Mouse (Mus musculus) monocyte, adult 5-6 weeks (primary cell): Measurements from ENCODE around the gene Dnah17. TPM values are rescaled to one million over a fixed set of nuclear protein-coding genes. Genes with fewer than 3 reads are reported as not detected.
A peak's percentile ranks its signal among the peaks of the same experiment; 100 is the strongest.

Source experiments
- ATAC-seq: fragments of 153-309, 156-312 bp; replicated peaks from 2 replicates; pipeline ENCODE4 v1.8.0; 2017; ENCODE audit warnings: mild to moderate bottlenecking; ENCODE audit not compliant: low TSS enrichment, insufficient number of reproducible peaks, severe bottlenecking, poor library complexity, low FRiP score
- total RNA-seq: library from RNA; stranded (forward); fragments of 200-1000, 200-491, 200-594 nt; gene quantifications from 3 replicates; pipeline ENCODE4 v1.2.3, GENCODE M21; 2017

The Dnah17 gene
- total RNA-seq = 0.19 to 2.2 TPM in 2 of 3 replicates, not detected in the other

DNA sequence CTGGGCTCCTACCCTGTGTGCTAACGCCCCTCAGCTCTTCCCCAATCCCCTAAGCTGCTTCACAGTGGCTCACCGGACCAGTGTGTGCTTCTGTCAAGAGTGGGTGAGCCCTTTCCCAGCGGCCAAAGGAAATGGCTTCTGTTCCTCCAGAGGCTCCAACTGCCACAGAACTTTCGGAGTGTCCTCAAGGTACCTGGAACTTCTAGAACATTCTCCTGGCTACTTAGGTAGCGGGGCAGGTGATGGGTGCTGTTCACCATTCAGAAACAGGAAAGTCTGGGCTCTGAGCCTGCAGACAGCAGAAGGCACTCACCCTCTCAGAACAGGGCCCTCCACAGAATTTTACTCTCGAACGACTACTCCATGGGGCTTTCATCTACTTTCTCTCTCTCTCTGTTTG lies at the start of gene Dnah17:
Gene Dnah17 (minus strand): TSS at position 101 of the 400 bp plus-strand sequence.
- ATAC-seq = no peak

GRCm38 (mm10) chr11:118180199-118180598 lies 49.8 kb upstream of the Dnah17 start:
- ATAC-seq = peak; percentile 34; the same call in 1 of the 2 replicates

DNA sequence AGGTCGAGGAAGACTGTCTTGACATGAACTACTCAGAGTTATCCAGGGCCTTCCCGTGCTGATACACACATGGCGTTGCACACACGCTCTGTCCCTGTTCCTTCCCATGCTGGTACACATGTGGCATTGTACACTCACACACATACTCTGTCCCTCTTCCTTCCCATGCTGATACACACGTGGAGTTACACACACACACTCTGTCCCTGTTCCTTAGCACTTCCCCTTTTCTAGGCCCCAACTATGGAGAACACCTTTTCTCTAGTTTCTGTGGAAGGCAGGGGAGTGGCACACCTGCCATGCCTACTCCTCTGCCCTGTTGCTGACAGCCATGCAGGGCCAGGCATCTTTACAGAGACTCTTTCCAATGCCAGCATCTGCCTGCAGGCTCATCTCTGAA lies 47.8 kb upstream of the Dnah17 start:
- peak; percentile 10; the same call in 1 of the 2 replicates for ATAC-seq

GRCm38 (mm10) chr11:118174752-118175151 lies 44.3 kb upstream of the Dnah17 start:
- no peak for ATAC-seq

- ATAC-seq = no peak
Measured at GRCm38 (mm10) chr11:118172768-118173167, 42.3 kb upstream of the Dnah17 start.

DNA sequence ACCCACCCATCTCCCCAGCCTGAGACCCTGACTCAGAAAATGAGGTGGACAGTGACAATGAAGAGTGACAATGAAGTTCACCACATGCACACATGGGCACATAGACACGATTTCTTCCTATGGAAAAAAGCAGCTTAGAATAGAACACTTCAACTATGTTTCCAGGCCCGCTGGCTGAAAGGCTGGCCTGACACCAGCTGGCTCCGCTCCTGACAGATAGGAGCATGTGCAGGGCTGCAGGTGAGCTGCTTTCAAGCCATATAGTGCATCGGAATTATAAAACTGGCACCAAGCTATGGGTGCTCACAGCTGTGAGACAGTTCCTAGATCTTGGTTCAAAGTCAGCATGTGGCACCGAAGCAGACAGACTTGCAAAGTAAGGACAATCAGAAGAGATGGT lies 39.9 kb upstream of the Dnah17 start:
- ATAC-seq = no peak

- no peak for ATAC-seq
Measured at GRCm38 (mm10) chr11:118168714-118169113, 38.3 kb upstream of the Dnah17 start.

- no peak for ATAC-seq
Measured at GRCm38 (mm10) chr11:118166626-118167025, 36.2 kb upstream of the Dnah17 start.

GRCm38 (mm10) chr11:118165681-118166080 lies 35.2 kb upstream of the Dnah17 start:
- ATAC-seq = no peak

DNA sequence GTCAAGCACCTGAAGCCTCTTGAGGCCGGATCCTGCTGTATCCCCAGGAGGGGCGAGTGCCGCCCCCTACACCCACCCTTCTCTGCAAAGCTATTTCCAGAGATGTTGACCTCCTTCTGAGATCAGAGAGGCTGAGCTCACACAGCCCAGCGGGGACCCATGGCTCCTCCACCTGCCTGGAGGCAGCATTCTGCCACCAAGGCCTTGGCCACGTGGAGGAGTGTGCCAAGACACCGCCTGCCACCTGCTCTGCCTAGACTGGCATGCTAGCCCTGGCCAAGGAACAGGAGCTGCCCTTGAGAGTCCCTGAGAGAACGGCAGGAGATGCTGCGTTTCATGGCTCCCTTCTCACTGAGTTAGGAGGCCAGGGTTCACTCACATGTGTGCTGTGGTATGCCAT lies 34.1 kb upstream of the Dnah17 start:
- ATAC-seq = no peak

- no peak for ATAC-seq
Measured at GRCm38 (mm10) chr11:118162245-118162644, 31.8 kb upstream of the Dnah17 start.

- no peak for ATAC-seq
Measured at GRCm38 (mm10) chr11:118161240-118161639, 30.8 kb upstream of the Dnah17 start.

DNA sequence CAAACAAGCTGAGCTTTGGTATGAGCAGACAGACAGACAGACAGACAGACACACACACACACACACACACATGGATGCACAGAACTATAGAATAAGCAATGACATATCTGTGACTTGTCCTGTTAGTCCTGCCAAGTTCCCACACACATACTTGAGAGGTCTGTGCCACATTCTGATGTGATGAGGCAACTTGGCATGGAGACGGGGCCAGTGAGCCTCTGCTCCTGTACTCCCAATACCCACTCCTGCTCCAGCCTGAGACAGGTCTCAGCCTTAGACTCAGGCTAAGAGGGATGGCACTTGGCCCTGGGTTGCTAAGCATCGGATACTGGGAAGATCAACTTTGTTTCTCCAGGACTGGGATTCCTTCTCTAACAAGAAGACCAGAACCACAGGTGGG lies 30.3 kb upstream of the Dnah17 start:
- no peak for ATAC-seq

GRCm38 (mm10) chr11:118158753-118159152 lies 28.3 kb upstream of the Dnah17 start:
- no peak for ATAC-seq

DNA sequence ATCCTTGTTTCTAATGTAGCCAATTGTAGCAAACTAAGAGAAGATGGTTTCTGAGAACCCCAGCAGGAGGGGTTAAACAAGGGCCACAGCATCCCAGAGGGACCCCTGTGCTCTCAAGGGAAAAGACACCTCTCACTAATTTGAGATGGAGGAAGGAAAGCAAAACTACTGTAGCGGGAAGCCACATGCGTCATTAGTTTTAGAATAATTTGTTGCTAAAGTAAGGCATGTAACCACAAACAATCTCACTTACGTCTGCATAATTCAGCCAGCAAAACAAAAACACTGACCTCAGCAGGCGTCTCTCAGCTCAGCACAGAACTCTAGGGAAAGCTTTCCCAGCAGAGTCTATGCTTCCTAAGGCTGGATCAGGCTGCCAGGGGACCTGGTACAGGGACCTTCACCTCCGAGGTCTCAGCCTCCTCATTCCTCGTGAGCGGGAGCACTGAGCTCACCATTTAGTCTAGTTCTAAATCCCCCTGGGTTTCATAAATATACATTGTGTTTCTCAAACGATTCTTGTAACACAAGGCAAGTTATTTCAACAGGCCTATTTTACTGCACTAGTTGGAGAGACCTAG lies 26.1 kb upstream of the Dnah17 start:
- ATAC-seq = peak; percentile 14; the same call in 1 of the 2 replicates

GRCm38 (mm10) chr11:118152964-118153363 lies 22.5 kb upstream of the Dnah17 start:
- ATAC-seq = peak; percentile 54

DNA sequence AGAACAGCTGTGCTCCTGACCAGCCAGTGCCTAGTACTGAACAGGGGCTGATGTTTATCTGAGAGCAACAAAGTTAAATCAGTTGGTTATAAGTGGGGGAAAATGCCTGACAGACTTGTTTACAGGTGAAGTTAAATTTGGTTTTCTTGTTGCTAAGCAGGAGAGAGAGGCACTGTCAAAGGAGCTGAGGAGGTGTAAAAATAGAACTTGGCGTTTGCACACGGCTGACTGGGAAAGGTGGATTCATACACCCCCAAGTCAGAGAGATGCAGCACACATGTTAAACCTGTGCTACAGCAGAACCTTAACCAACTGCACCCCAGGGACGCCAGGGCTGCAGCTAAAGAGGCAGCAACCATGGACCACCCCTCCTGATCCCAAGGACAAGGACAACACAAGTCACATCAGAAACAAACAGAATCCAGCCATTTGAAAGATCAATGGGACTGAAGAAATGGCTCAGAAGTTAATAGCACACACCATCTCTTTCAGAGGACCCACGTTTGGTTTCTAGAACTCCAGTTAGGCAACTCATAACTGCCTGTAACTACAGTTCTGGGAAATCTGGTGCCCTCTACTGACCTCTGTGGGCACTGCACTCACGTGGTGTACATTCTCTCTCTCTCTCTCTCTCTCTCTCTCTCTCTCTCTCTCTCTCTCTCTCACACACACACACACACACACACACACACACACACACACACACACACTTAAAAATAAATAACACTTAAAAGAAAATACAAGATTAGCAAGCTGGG lies 21.2 kb upstream of the Dnah17 start:
- no peak for ATAC-seq

DNA sequence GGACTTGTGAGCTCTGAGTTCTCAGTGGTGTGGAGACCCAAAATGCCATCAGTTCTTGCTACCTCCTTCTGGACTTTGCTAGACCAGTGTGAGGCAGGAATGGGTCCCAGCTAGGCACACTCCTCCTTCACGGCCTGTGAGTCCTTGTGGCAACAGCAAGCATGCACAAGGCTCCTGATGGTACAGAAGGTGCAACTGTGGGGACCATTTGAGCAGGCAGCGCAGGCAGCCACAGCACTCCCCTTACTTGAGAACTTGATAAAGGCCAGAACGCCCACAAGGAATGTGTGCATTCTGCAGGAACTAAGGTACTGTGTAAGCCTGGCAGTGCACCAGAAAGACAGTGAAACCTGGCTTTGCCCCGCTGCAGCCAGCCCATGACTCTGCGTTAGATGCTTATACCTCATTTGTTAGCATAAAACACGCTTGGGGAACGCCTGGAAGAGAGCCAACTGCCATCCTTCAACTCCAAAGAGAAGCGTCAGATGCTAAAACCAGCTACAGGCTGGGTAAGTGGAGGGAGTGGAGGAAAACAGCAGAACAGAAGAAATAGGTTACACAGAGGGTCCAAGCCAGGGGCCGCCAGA lies 19.8 kb upstream of the Dnah17 start:
- no peak for ATAC-seq

- no peak; the same call in 1 of the 2 replicates for ATAC-seq
Measured at GRCm38 (mm10) chr11:118147877-118148637, 17.6 kb upstream of the Dnah17 start.
